In genomic region chr2:59401841-59402461, GRCm38 (mm10) we compare ENCODE assay signal across 8 mouse cellular contexts.
A peak's percentile ranks its signal among the peaks of the same experiment; 100 is the strongest.
DNase-seq lines count a peak whose midpoint lies in the region; ATAC-seq and TF ChIP-seq lines count a peak whose summit lies in the region.
"Had no signal": no experiment of that assay in that cellular context is flagged by ENCODE, and none has a peak within 500 bp of the region (broad histone marks: within the 10 kb centered on the region; RNA-seq: fewer than 3 reads in every experiment).

No protein-coding gene starts in this region.

- TF ChIP-seq CTCF in stomach, postnatal 0 days (IDR thresholded peaks at IDR 0.05; ENCODE audit: low read depth): no peak

- no peaks in the 10 kb centered on the region for H3K4me1 ChIP-seq in limb, embryonic 15.5 days
- no peaks in the 10 kb centered on the region for H3K4me1 ChIP-seq in stomach, postnatal 0 days (replicated peaks; ENCODE audit: control insufficient read depth, insufficient read depth)

- no peaks in the 10 kb centered on the region for H3K9me3 ChIP-seq in limb, embryonic 15.5 days
- H3K9me3 ChIP-seq in stomach, postnatal 0 days (ENCODE audit: control insufficient read depth, low read length): no peaks in the 10 kb centered on the region
- H3K9me3 ChIP-seq: midbrain, embryonic 12.5 days had no signal

- TF ChIP-seq EP300 in stomach, postnatal 0 days (optimal IDR thresholded peaks at IDR 0.05): no peak

- no peak overlapping the region for H3K4me3 ChIP-seq in limb, embryonic 15.5 days
- H3K4me3 ChIP-seq in stomach, postnatal 0 days (ENCODE audit: low read depth, low read length): no peak overlapping the region
- H3K4me3 ChIP-seq: midbrain, embryonic 12.5 days had no signal

- H3K27ac ChIP-seq in limb, embryonic 15.5 days: peak overlapping the region; percentile 43
- peak overlapping the region; percentile 70 for H3K27ac ChIP-seq in stomach, postnatal 0 days (replicated peaks)
- H3K27ac ChIP-seq: midbrain, embryonic 12.5 days had no signal

- DNase-seq in 416B (ENCODE audit: low read depth): peak; percentile 53
- DNase-seq in adrenal gland, postnatal 10 days: peak; percentile 37
- DNase-seq in heart, postnatal 4 days: peak; percentile 49
- no peak for DNase-seq in stomach, postnatal 0 days (ENCODE audit: low spot score)
- DNase-seq in layer of hippocampus, adult 9-11 months: no peak

- 38% methylated on average over 8 of the region's 8 CpGs for WGBS in limb, embryonic 15.5 days
- WGBS in stomach, postnatal 0 days: 65% methylated on average over 8 of the region's 8 CpGs

- ATAC-seq in limb, embryonic 15.5 days (ENCODE audit: insufficient number of reproducible peaks, low FRiP score, low TSS enrichment, low read depth): 0 out of 2 replicates have a peak, but pooled peaks have one; percentile 48
- peak; percentile 49; the same call in 1 of the 2 replicates for ATAC-seq in stomach, postnatal 0 days (ENCODE audit: low FRiP score, low TSS enrichment)
- ATAC-seq in erythroblast, adult 5-6 weeks (replicated peaks; ENCODE audit: low FRiP score, poor library complexity, severe bottlenecking): no peak

- no peak overlapping the region for H3K4me2 ChIP-seq in limb, embryonic 15.5 days
- no peak overlapping the region for H3K4me2 ChIP-seq in stomach, postnatal 0 days (replicated peaks; ENCODE audit: low read depth)
- H3K4me2 ChIP-seq: midbrain, embryonic 12.5 days had no signal

- H3K27me3 ChIP-seq in limb, embryonic 15.5 days: no peaks in the 10 kb centered on the region
- H3K27me3 ChIP-seq in stomach, postnatal 0 days (ENCODE audit: control insufficient read depth, insufficient read depth, low read length): no peaks in the 10 kb centered on the region
- H3K27me3 ChIP-seq: midbrain, embryonic 12.5 days had no signal

- no peaks in the 10 kb centered on the region for H3K36me3 ChIP-seq in limb, embryonic 15.5 days
- H3K36me3 ChIP-seq in stomach, postnatal 0 days (ENCODE audit: control insufficient read depth, insufficient read depth, low read length): no peaks in the 10 kb centered on the region
- H3K36me3 ChIP-seq: midbrain, embryonic 12.5 days had no signal

- H3K9ac ChIP-seq in limb, embryonic 15.5 days: no peak overlapping the region
- H3K9ac ChIP-seq in stomach, postnatal 0 days (ENCODE audit: low read length): no peak overlapping the region
- H3K9ac ChIP-seq: midbrain, embryonic 12.5 days had no signal

Comparison
In these comparisons a context has a peak if more than half of its experiments do, and no peak if none do; other contexts are left out.
1. DNase-seq: peak in 416B (single experiment), adrenal gland, postnatal 10 days (single experiment) and heart, postnatal 4 days (single experiment); none in stomach, postnatal 0 days (single experiment) and layer of hippocampus, adult 9-11 months (single experiment).